Mouse (Mus musculus): Measurements from ENCODE around the gene Urad. TPM values are rescaled to one million over a fixed set of nuclear protein-coding genes. Genes with fewer than 3 reads are reported as not detected.
A peak's percentile ranks its signal among the peaks of the same experiment; 100 is the strongest.

The Urad gene
- polyA plus RNA-seq, 1 experiment from 2014 or later = not detected

DNA sequence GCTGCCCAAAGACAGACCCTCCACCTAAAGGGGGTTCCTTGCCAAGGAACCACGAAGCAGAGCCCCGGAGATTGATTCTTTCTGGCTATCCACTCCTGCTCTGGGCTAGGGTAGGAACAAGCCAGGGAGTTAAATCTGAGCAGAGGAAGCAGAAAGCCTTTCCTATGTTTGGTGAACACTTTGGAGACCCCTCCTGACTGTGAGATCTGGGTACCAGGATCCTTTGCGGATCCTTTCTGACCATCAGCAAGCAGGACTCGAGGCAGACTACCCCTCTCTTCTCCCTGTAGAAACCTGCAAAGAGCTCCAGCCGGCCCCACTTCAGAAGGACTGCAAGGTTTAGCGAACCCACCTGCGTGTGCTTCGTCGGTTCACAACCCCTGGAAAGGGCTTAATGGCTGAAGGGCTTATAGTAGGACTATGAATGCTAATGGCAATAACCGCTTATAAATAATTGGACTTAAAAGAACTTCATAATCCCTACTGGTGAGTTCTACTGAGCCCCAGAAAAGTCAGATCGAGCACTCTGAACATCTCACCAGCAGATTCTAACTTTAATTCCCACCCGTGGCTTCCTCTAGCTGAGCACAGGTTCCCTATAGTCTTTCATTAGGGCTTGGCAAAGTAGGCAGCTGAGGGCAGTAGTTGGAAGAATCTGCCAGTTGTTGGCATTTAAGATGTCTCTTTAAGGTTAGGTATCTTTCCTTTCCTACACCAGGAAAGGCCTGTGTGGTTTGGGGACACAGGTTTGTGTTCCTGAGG is 50.0 kb downstream of the Urad start:
- Histone ChIP-seq H3K4me3 (ENCODE audit: low read length) (no peak overlapping the region), H3K9ac (replicated peaks; ENCODE audit: low read length) (no peak overlapping the region), H3K36me3 (ENCODE audit: insufficient read depth, low read length) (no peaks in the 10 kb centered on the region), H3K27ac (ENCODE audit: low read length) (no peak overlapping the region), H3K9me3 (ENCODE audit: low read length) (0 out of 2 replicates have a peak, but pooled peaks cover 2% of the 10 kb centered on the region), H3K4me2 (replicated peaks; ENCODE audit: low read depth, low read length) (no peak overlapping the region), H3K4me1 (ENCODE audit: insufficient read depth, low read length) (no peaks in the 10 kb centered on the region), H3K27me3 (ENCODE audit: insufficient read depth, low read length) (peaks cover 98% of the 10 kb centered on the region)
- no peak for ATAC-seq (ENCODE audit: low FRiP score, low TSS enrichment)
- WGBS = 6% methylated on average over 12 of the region's 12 CpGs

DNA sequence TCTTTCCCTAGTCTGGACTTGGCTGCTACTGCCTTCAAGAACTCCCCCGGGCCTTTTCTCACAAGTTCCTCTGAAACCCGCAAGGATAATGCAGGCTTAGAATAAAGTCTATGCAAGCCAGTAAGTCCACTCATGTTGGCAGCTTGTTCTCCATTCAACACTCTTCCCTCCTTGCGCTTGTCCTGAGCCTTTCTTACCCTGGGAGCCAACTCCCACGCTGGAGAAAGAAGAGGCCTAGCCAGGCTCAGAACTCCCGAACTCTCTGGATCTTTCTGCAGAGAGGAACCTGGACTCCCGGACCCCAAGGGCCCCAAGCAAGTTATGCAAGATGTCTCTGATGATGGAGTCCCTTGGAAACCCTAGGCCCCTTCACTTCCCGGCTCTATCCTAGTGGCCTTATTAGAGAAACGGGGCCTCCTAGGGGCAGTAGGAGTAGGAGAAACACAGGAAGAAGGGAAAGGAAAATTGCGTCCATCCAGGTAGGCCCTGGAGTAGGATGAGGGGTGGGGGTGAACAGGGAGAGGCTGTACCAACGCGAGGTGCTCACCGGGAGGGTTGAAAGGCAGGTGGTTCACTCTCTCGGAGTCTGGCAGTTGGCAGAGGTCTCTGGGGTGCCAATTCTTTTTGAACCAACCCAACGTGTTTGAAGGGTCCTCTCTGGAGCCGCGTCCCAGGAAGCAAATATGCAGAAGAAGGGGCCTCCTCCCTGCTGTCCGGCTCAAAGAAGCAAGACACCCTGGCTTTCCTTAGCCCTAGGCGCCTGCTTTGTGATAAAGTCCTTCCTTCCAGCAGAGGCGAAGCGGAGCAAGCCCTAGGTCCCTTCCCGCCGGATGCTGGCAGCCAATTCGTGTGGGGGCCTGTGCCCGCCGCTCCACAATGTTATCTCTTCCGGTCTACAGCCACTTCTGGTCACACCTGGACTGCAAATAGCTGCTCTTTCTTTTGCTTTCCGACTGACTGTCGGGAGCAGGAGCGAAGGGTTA is 51.3 kb downstream of the Urad start:
- 1% methylated on average over 29 of the region's 29 CpGs for WGBS
- no peak for ATAC-seq (ENCODE audit: low FRiP score, low TSS enrichment)
- H3K27ac ChIP-seq (ENCODE audit: low read length) = no peak overlapping the region
- no peak overlapping the region for H3K4me3 ChIP-seq (ENCODE audit: low read length)
- no peaks in the 10 kb centered on the region for H3K4me1 ChIP-seq (ENCODE audit: insufficient read depth, low read length)
- peaks cover 97% of the 10 kb centered on the region for H3K27me3 ChIP-seq (ENCODE audit: insufficient read depth, low read length)
- H3K4me2 ChIP-seq (replicated peaks; ENCODE audit: low read depth, low read length) = no peak overlapping the region
- H3K9ac ChIP-seq (replicated peaks; ENCODE audit: low read length) = no peak overlapping the region
- 0 out of 2 replicates have a peak, but pooled peaks cover 2% of the 10 kb centered on the region for H3K9me3 ChIP-seq (ENCODE audit: low read length)
- no peaks in the 10 kb centered on the region for H3K36me3 ChIP-seq (ENCODE audit: insufficient read depth, low read length)

DNA sequence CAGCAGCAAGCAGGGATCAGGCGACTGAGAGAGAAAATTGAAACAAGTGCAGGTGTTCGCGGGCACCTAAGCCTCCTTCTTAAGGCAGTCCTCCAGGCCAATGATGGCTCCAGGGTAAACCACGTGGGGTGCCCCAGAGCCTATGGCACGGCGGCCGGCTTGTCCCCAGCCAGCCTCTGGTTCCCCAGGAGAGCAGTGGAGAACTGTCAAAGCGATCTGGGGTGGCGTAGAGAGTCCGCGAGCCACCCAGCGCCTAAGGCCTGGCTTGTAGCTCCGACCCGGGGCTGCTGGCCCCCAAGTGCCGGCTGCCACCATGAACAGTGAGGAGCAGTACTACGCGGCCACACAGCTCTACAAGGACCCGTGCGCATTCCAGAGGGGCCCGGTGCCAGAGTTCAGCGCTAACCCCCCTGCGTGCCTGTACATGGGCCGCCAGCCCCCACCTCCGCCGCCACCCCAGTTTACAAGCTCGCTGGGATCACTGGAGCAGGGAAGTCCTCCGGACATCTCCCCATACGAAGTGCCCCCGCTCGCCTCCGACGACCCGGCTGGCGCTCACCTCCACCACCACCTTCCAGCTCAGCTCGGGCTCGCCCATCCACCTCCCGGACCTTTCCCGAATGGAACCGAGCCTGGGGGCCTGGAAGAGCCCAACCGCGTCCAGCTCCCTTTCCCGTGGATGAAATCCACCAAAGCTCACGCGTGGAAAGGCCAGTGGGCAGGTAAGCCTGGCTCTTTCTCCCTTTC is 52.1 kb downstream of the Urad start, which contains the start of gene Pdx1:
Gene Pdx1 (plus strand): TSS at position 34 of the 747 bp plus-strand sequence.
- no peaks in the 10 kb centered on the region for H3K4me1 ChIP-seq (ENCODE audit: insufficient read depth, low read length)
- H3K4me3 ChIP-seq (ENCODE audit: low read length) = peak within 1 kb of the TSS; percentile 5; the same call in 1 of the 2 replicates
- ATAC-seq (ENCODE audit: low FRiP score, low TSS enrichment) = peak; percentile 54; the same call in 1 of the 2 replicates
- H3K27me3 ChIP-seq (ENCODE audit: insufficient read depth, low read length) = peaks cover 97% of the 10 kb centered on the region
- H3K9ac ChIP-seq (replicated peaks; ENCODE audit: low read length) = no peak within 1 kb of the TSS
- H3K27ac ChIP-seq (ENCODE audit: low read length) = no peak within 1 kb of the TSS
- no peak within 1 kb of the TSS for H3K4me2 ChIP-seq (replicated peaks; ENCODE audit: low read depth, low read length)
- no peaks in the 10 kb centered on the region for H3K9me3 ChIP-seq (ENCODE audit: low read length)
- WGBS = 1% methylated on average over 44 of the region's 44 CpGs
- H3K36me3 ChIP-seq (ENCODE audit: insufficient read depth, low read length) = no peaks in the 10 kb centered on the region

DNA sequence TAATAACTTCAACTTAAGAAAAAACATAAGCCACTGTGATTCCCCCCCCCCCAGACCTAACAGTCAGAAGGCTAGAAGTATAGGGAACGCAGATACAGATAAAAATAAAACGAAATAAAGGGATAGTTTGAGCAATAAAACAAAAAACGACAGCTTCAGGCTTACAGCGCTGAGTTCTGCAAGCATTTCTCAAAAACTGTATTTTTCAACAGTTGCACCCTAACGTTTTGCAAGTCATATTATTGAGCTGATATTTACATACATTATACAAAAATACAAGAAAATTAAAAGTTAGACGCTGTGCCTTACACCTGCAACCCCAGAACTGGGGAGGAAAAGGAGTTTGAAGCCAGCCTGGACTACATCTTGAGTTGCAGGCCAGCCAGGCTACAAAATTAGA is 52.9 kb downstream of the Urad start:
- Histone ChIP-seq H3K36me3 (ENCODE audit: insufficient read depth, low read length) (no peaks in the 10 kb centered on the region), H3K27ac (ENCODE audit: low read length) (no peak overlapping the region), H3K4me1 (ENCODE audit: insufficient read depth, low read length) (no peaks in the 10 kb centered on the region), H3K9ac (replicated peaks; ENCODE audit: low read length) (no peak overlapping the region), H3K4me3 (ENCODE audit: low read length) (no peak overlapping the region), H3K9me3 (ENCODE audit: low read length) (no peaks in the 10 kb centered on the region), H3K4me2 (replicated peaks; ENCODE audit: low read depth, low read length) (no peak overlapping the region), H3K27me3 (ENCODE audit: insufficient read depth, low read length) (peaks cover 95% of the 10 kb centered on the region)
- 5% methylated on average over 6 of the region's 6 CpGs for WGBS
- no peak for ATAC-seq (ENCODE audit: low FRiP score, low TSS enrichment)

DNA sequence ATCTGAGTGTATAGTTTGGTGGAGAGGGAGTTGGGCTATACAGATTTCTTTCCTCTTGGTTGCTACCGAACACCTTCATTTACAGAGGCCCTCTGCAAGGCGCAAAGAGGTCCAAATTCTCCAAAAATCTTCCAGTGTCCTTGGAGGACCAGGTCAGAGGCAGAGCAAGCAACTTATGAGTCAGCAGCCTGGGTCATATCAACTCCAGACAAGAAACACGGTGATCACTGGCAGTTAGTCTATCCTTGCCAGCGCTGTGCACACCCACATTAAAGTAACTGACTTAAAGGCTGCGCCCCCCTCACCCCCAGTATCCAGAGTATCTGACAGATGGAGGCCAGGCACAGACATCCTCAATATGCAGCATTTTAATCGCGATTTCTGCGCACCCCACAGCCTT is 53.5 kb downstream of the Urad start:
- under 1% methylated on average over 8 of the region's 8 CpGs for WGBS

DNA sequence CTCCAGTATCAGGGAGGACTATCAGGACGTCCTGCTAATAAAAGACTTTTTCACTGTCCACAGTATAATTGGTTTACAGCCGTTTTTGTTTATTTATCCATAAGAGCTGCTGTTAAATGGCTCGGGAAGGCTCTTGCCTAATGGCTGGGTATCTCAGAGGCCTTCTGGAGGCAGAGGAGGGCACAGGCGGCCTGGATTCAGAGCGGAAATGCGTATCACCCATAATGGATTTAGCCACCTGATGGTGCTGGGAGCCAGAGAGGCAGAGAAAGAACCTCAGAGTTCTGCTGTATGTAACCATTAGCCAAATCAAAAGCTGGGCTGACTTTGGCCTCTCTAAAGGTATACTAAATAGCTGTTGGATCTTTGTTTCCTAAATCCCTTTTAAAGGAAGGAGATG is 54.8 kb downstream of the Urad start:
- no peak for ATAC-seq (ENCODE audit: low FRiP score, low TSS enrichment)
- Histone ChIP-seq H3K27me3 (ENCODE audit: insufficient read depth, low read length) (peaks cover 94% of the 10 kb centered on the region), H3K36me3 (ENCODE audit: insufficient read depth, low read length) (no peaks in the 10 kb centered on the region), H3K9ac (replicated peaks; ENCODE audit: low read length) (no peak overlapping the region), H3K4me2 (replicated peaks; ENCODE audit: low read depth, low read length) (no peak overlapping the region), H3K27ac (ENCODE audit: low read length) (no peak overlapping the region), H3K4me3 (ENCODE audit: low read length) (no peak overlapping the region), H3K4me1 (ENCODE audit: insufficient read depth, low read length) (no peaks in the 10 kb centered on the region), H3K9me3 (ENCODE audit: low read length) (no peaks in the 10 kb centered on the region)
- 6% methylated on average over 6 of the region's 6 CpGs for WGBS

More for the DNA sequence above, 53.5 kb downstream of the Urad start:
- no peaks in the 10 kb centered on the region for H3K4me1 ChIP-seq (ENCODE audit: insufficient read depth, low read length)
- H3K4me2 ChIP-seq (replicated peaks; ENCODE audit: low read depth, low read length) = no peak overlapping the region
- no peak overlapping the region for H3K27ac ChIP-seq (ENCODE audit: low read length)
- ATAC-seq (ENCODE audit: low FRiP score, low TSS enrichment) = no peak
- H3K9ac ChIP-seq (replicated peaks; ENCODE audit: low read length) = no peak overlapping the region
- H3K36me3 ChIP-seq (ENCODE audit: insufficient read depth, low read length) = no peaks in the 10 kb centered on the region
- H3K27me3 ChIP-seq (ENCODE audit: insufficient read depth, low read length) = peaks cover 96% of the 10 kb centered on the region
- no peak overlapping the region for H3K4me3 ChIP-seq (ENCODE audit: low read length)
- H3K9me3 ChIP-seq (ENCODE audit: low read length) = no peaks in the 10 kb centered on the region

Small RNAs within 50 kb of the gene (microRNA-seq; reads per million reads assigned to microRNA genes)
- gene Mir7k = not detected

Other genes starting within 250 kb of the Urad start
- 16.0 and 17.9 TPM in 2 replicates for gene Lnx2, start 245.9 kb downstream of the Urad start, polyA plus RNA-seq (2015; fragmentation: Nextera tagmentation; extraction: Ambion mirVana)
- 137 and 142 TPM in 2 replicates for gene Polr1d, start 245.4 kb downstream of the Urad start, polyA plus RNA-seq (2015; fragmentation: Nextera tagmentation; extraction: Ambion mirVana)
- gene Gsx1, start 133.7 kb downstream of the Urad start, polyA plus RNA-seq (2015; fragmentation: Nextera tagmentation; extraction: Ambion mirVana) = not detected in 2 replicates
- gene Pdx1, start 52.5 kb downstream of the Urad start, polyA plus RNA-seq (2015; fragmentation: Nextera tagmentation; extraction: Ambion mirVana) = not detected in 2 replicates
- gene Cdx2, start 15.2 kb downstream of the Urad start, polyA plus RNA-seq (2015; fragmentation: Nextera tagmentation; extraction: Ambion mirVana) = not detected in 2 replicates
- 0.06 and 0.24 TPM in 2 replicates for gene Flt3, start 78.0 kb upstream of the Urad start, polyA plus RNA-seq (2015; fragmentation: Nextera tagmentation; extraction: Ambion mirVana)
- 61.2 and 72.9 TPM in 2 replicates for gene Pan3, start 107.7 kb upstream of the Urad start, polyA plus RNA-seq (2015; fragmentation: Nextera tagmentation; extraction: Ambion mirVana)

Measured in kidney, embryonic 16.5 days (tissue).